Mouse (Mus musculus): Measurements from ENCODE around the gene Efcab6. TPM values are rescaled to one million over a fixed set of nuclear protein-coding genes. Genes with fewer than 3 reads are reported as not detected.

The Efcab6 gene
- polyA plus RNA-seq, 1 experiment, result not detected

GRCm38 (mm10) chr15:84070116-84070676, 5.0 kb upstream of the Efcab6 start:
- peaks cover 34% of the 10 kb centered on the region for H3K27me3 ChIP-seq (ENCODE audit: control insufficient read depth, insufficient read depth, insufficient read length)
- TF ChIP-seq SRF (IDR thresholded peaks at IDR 0.05; ENCODE audit: control insufficient read depth, insufficient read length, low read depth) (no peak), E2F4 (IDR thresholded peaks at IDR 0.05; ENCODE audit: insufficient read depth) (no peak), MAX (IDR thresholded peaks at IDR 0.05; ENCODE audit: low read depth) (no peak), REST (IDR thresholded peaks at IDR 0.05; ENCODE audit: insufficient read depth, insufficient read length) (peak; percentile 61)
- H3K36me3 ChIP-seq (ENCODE audit: control insufficient read depth, insufficient read depth), result no peaks in the 10 kb centered on the region
- H3K4me3 ChIP-seq, result no peak overlapping the region
- H3K79me2 ChIP-seq (ENCODE audit: control insufficient read depth, insufficient read depth), result no peaks in the 10 kb centered on the region
- H3K4me2 ChIP-seq (ENCODE audit: low read depth), result no peak overlapping the region
- no peak overlapping the region for H3ac ChIP-seq (ENCODE audit: control insufficient read depth, insufficient read length)

- TF ChIP-seq SRF (IDR thresholded peaks at IDR 0.05; ENCODE audit: control insufficient read depth, insufficient read length, low read depth) (no peak), CEBPB (IDR thresholded peaks at IDR 0.05; ENCODE audit: insufficient read depth, poor library complexity, severe bottlenecking) (no peak), MYOG (IDR thresholded peaks at IDR 0.05; ENCODE audit: control insufficient read depth in 1 of 3, insufficient read depth in 1 of 3, insufficient read length in 2 of 3, low read depth in 2 of 3) (no peak), TCF3 (IDR thresholded peaks at IDR 0.05; ENCODE audit: insufficient read length, low read depth) (no peak), REST (IDR thresholded peaks at IDR 0.05; ENCODE audit: insufficient read depth, insufficient read length) (no peak), POLR2AphosphoS2 (IDR thresholded peaks at IDR 0.05; ENCODE audit: insufficient read length, low read depth) (no peak), MAX (IDR thresholded peaks at IDR 0.05; ENCODE audit: low read depth) (no peak), E2F4 (IDR thresholded peaks at IDR 0.05; ENCODE audit: insufficient read depth) (no peak), TCF12 (IDR thresholded peaks at IDR 0.05; ENCODE audit: insufficient read depth, poor library complexity, severe bottlenecking) (no peak), USF1 (IDR thresholded peaks at IDR 0.05; ENCODE audit: low read depth) (no peak)
- no peaks in the 10 kb centered on the region for H3K79me2 ChIP-seq (ENCODE audit: control insufficient read depth, insufficient read depth)
- H3K4me2 ChIP-seq (ENCODE audit: low read depth), result no peak overlapping the region
- H3K27me3 ChIP-seq (ENCODE audit: control insufficient read depth, insufficient read depth, insufficient read length), result peaks cover 27% of the 10 kb centered on the region
- H3K36me3 ChIP-seq (ENCODE audit: control insufficient read depth, insufficient read depth), result no peaks in the 10 kb centered on the region
- H3ac ChIP-seq (ENCODE audit: control insufficient read depth, insufficient read length), result no peak overlapping the region
- H3K4me3 ChIP-seq, result no peak overlapping the region
Measured at GRCm38 (mm10) chr15:84069455-84070050, 4.4 kb upstream of the Efcab6 start.

- no peak overlapping the region for H3K4me3 ChIP-seq
- no peak overlapping the region for H3ac ChIP-seq (ENCODE audit: control insufficient read depth, insufficient read length)
- H3K79me2 ChIP-seq (ENCODE audit: control insufficient read depth, insufficient read depth), result no peaks in the 10 kb centered on the region
- no peak overlapping the region for H3K4me2 ChIP-seq (ENCODE audit: low read depth)
- TF ChIP-seq TCF12 (IDR thresholded peaks at IDR 0.05; ENCODE audit: insufficient read depth, poor library complexity, severe bottlenecking) (no peak), MYOG (IDR thresholded peaks at IDR 0.05; ENCODE audit: control insufficient read depth in 1 of 3, insufficient read depth in 1 of 3, insufficient read length in 2 of 3, low read depth in 2 of 3) (no peak), CEBPB (IDR thresholded peaks at IDR 0.05; ENCODE audit: insufficient read depth, poor library complexity, severe bottlenecking) (no peak), TCF3 (IDR thresholded peaks at IDR 0.05; ENCODE audit: insufficient read length, low read depth) (no peak), POLR2A (IDR thresholded peaks at IDR 0.05; ENCODE audit: insufficient read length, low read depth) (no peak), REST (IDR thresholded peaks at IDR 0.05; ENCODE audit: insufficient read depth, insufficient read length) (no peak), SRF (IDR thresholded peaks at IDR 0.05; ENCODE audit: control insufficient read depth, insufficient read length, low read depth) (no peak), MAX (IDR thresholded peaks at IDR 0.05; ENCODE audit: low read depth) (no peak), POLR2AphosphoS2 (IDR thresholded peaks at IDR 0.05; ENCODE audit: insufficient read length, low read depth) (no peak), USF1 (IDR thresholded peaks at IDR 0.05; ENCODE audit: low read depth) (no peak), E2F4 (IDR thresholded peaks at IDR 0.05; ENCODE audit: insufficient read depth) (no peak), MYOD1 (IDR thresholded peaks at IDR 0.05; ENCODE audit: control insufficient read depth in 1 of 3, insufficient read length in 2 of 3, low read depth in 2 of 3) (no peak)
- H3K36me3 ChIP-seq (ENCODE audit: control insufficient read depth, insufficient read depth), result no peaks in the 10 kb centered on the region
- H3K27me3 ChIP-seq (ENCODE audit: control insufficient read depth, insufficient read depth, insufficient read length), result peaks cover 24% of the 10 kb centered on the region
Measured at GRCm38 (mm10) chr15:84065701-84066100, 522 bp upstream of the Efcab6 start.

DNA sequence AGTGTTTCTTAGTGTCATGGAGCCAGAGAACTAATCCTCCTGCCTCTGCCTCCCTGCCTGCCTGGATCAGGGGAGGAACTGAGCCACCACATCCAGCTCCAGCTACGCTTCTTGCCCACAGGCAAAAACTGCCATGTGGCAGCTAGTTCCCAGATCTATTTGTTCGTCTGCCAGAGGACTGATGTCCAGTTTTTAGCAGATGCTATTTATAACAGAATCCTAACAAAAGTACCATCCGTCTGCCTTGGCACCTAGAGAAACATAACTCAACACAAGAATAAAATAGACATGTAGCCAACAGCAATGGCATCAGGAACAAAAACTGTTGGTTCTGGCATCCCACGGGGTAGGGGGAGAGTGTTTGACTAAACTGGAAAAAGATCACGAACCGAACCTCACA, 6.3 kb downstream of the Efcab6 start:
- Histone ChIP-seq H3ac (ENCODE audit: control insufficient read depth, insufficient read length) (no peak overlapping the region), H3K36me3 (ENCODE audit: control insufficient read depth, insufficient read depth) (no peaks in the 10 kb centered on the region)
- TF ChIP-seq SRF (IDR thresholded peaks at IDR 0.05; ENCODE audit: control insufficient read depth, insufficient read length, low read depth) (no peak), TCF3 (IDR thresholded peaks at IDR 0.05; ENCODE audit: insufficient read length, low read depth) (no peak), MYOD1 (IDR thresholded peaks at IDR 0.05; ENCODE audit: control insufficient read depth in 1 of 3, insufficient read length in 2 of 3, low read depth in 2 of 3) (no peak), E2F4 (IDR thresholded peaks at IDR 0.05; ENCODE audit: insufficient read depth) (no peak), TCF12 (IDR thresholded peaks at IDR 0.05; ENCODE audit: insufficient read depth, poor library complexity, severe bottlenecking) (no peak), CEBPB (IDR thresholded peaks at IDR 0.05; ENCODE audit: insufficient read depth, poor library complexity, severe bottlenecking) (no peak), REST (IDR thresholded peaks at IDR 0.05; ENCODE audit: insufficient read depth, insufficient read length) (no peak), POLR2A (IDR thresholded peaks at IDR 0.05; ENCODE audit: insufficient read length, low read depth) (no peak), MYOG (IDR thresholded peaks at IDR 0.05; ENCODE audit: control insufficient read depth in 1 of 3, insufficient read depth in 1 of 3, insufficient read length in 2 of 3, low read depth in 2 of 3) (no peak), POLR2AphosphoS2 (IDR thresholded peaks at IDR 0.05; ENCODE audit: insufficient read length, low read depth) (no peak), USF1 (IDR thresholded peaks at IDR 0.05; ENCODE audit: low read depth) (no peak), MAX (IDR thresholded peaks at IDR 0.05; ENCODE audit: low read depth) (no peak)

More for the DNA sequence above, 6.3 kb downstream of the Efcab6 start:
- H3K4me2 ChIP-seq (ENCODE audit: low read depth), result no peak overlapping the region
- H3K27me3 ChIP-seq (ENCODE audit: control insufficient read depth, insufficient read depth, insufficient read length), result peaks cover 5% of the 10 kb centered on the region
- H3K4me3 ChIP-seq, result no peak overlapping the region
- no peaks in the 10 kb centered on the region for H3K79me2 ChIP-seq (ENCODE audit: control insufficient read depth, insufficient read depth)

Data from myocyte (in vitro differentiated cells).